17 mouse cellular contexts compared by ENCODE assay signal in genomic region chr1:13870631-13871286, GRCm38 (mm10).
DNase-seq lines count a peak whose midpoint lies in the region; ATAC-seq and TF ChIP-seq lines count a peak whose summit lies in the region.
"Had no signal": no experiment of that assay in that cellular context is flagged by ENCODE, and none has a peak within 500 bp of the region (broad histone marks: within the 10 kb centered on the region; RNA-seq: fewer than 3 reads in every experiment).

No protein-coding gene starts in this region.

- no peak for DNase-seq in hindbrain, embryonic 10.5 days (ENCODE audit: low spot score)
- DNase-seq in right cerebral cortex, adult 18-20 months: peak; percentile 63
- DNase-seq in right cerebral cortex, postnatal 25 days: no peak
- peak; percentile 22 to 28 for DNase-seq in left cerebral cortex, adult 2 months (ENCODE audit: extremely low spot score in 1 of 2, low spot score in 2 of 2)
- DNase-seq in telencephalon, adult 2 months (ENCODE audit: low read depth, low spot score): peak; percentile 60
- no peak for DNase-seq in spleen, postnatal 4 days (ENCODE audit: low spot score in 2 of 2)
- no peak for DNase-seq in T-cell, adult 2 months (ENCODE audit: low spot score)
- DNase-seq: cerebellum, adult 2 months; embryo, embryonic 11 days; heart, postnatal 10 days; kidney, adult 18-20 months; thymus, postnatal 25 days had no signal

- H3K4me3 ChIP-seq in hindbrain, embryonic 16.5 days (ENCODE audit: low read length): no peak overlapping the region
- H3K4me3 ChIP-seq in hindbrain, embryonic 10.5 days: no peak overlapping the region
- H3K4me3 ChIP-seq in left cerebral cortex, adult 2 months: no peak overlapping the region
- H3K4me3 ChIP-seq: limb, embryonic 12.5 days; liver, embryonic 15.5 days; stomach, embryonic 15.5 days had no signal

- no peak overlapping the region for H3K9ac ChIP-seq in hindbrain, embryonic 16.5 days (ENCODE audit: low read depth, low read length)
- H3K9ac ChIP-seq: limb, embryonic 12.5 days; liver, embryonic 15.5 days; stomach, embryonic 15.5 days had no signal

- TF ChIP-seq CTCF in left cerebral cortex, adult 2 months (IDR thresholded peaks at IDR 0.05): no peak

- H3K27me3 ChIP-seq in hindbrain, embryonic 16.5 days (replicated peaks; ENCODE audit: control insufficient read depth, insufficient read depth, low read length): no peaks in the 10 kb centered on the region
- H3K27me3 ChIP-seq in hindbrain, embryonic 10.5 days (ENCODE audit: insufficient read depth, poor library complexity, severe bottlenecking): no peaks in the 10 kb centered on the region
- H3K27me3 ChIP-seq: limb, embryonic 12.5 days; liver, embryonic 15.5 days; stomach, embryonic 15.5 days had no signal

- H3K4me1 ChIP-seq in hindbrain, embryonic 16.5 days (ENCODE audit: control insufficient read depth, insufficient read depth, low read depth, low read length): peaks cover 3% of the 10 kb centered on the region; the same call in 1 of the 2 replicates
- H3K4me1 ChIP-seq in hindbrain, embryonic 10.5 days (replicated peaks): no peaks in the 10 kb centered on the region
- H3K4me1 ChIP-seq: limb, embryonic 12.5 days; liver, embryonic 15.5 days; stomach, embryonic 15.5 days had no signal

- WGBS in hindbrain, embryonic 16.5 days: 58% methylated on average over 3 of the region's 3 CpGs
- WGBS in hindbrain, embryonic 10.5 days: 77% methylated on average over 3 of the region's 3 CpGs

- H3K27ac ChIP-seq in hindbrain, embryonic 16.5 days (ENCODE audit: low read depth, low read length): no peak overlapping the region; the same call in 1 of the 2 replicates
- H3K27ac ChIP-seq in hindbrain, embryonic 10.5 days: no peak overlapping the region
- peak overlapping the region; percentile 1; the same call in 1 of the 2 replicates for H3K27ac ChIP-seq in left cerebral cortex, adult 2 months
- H3K27ac ChIP-seq: limb, embryonic 12.5 days; liver, embryonic 15.5 days; macrophage; stomach, embryonic 15.5 days had no signal

- H3K9me3 ChIP-seq in hindbrain, embryonic 16.5 days (ENCODE audit: control insufficient read depth, low read length): no peaks in the 10 kb centered on the region
- H3K9me3 ChIP-seq in hindbrain, embryonic 10.5 days: no peaks in the 10 kb centered on the region
- H3K9me3 ChIP-seq: limb, embryonic 12.5 days; liver, embryonic 15.5 days; stomach, embryonic 15.5 days had no signal

- intact Hi-C loops in left cerebral cortex, adult 2 months (cut with DNase I): no loop called here

- H3K4me2 ChIP-seq in hindbrain, embryonic 16.5 days (ENCODE audit: low read length): no peak overlapping the region
- H3K4me2 ChIP-seq: limb, embryonic 12.5 days; liver, embryonic 15.5 days; stomach, embryonic 15.5 days had no signal

- ATAC-seq in hindbrain, embryonic 16.5 days: peak; percentile 90

- H3K36me3 ChIP-seq in hindbrain, embryonic 16.5 days (ENCODE audit: control insufficient read depth, insufficient read depth, low read length): no peaks in the 10 kb centered on the region
- no peaks in the 10 kb centered on the region for H3K36me3 ChIP-seq in hindbrain, embryonic 10.5 days
- H3K36me3 ChIP-seq: limb, embryonic 12.5 days; liver, embryonic 15.5 days; stomach, embryonic 15.5 days had no signal

Comparison
In these comparisons a context has a peak if more than half of its experiments do, and no peak if none do; other contexts are left out.
1. DNase-seq: peak in right cerebral cortex, adult 18-20 months (single experiment), left cerebral cortex, adult 2 months (2 of 2) and telencephalon, adult 2 months (single experiment); none in hindbrain, embryonic 10.5 days (single experiment), right cerebral cortex, postnatal 25 days (single experiment), spleen, postnatal 4 days (0 of 2) and T-cell, adult 2 months (single experiment).